Mouse (Mus musculus): ENCODE measurements around the gene Wipi1.

GRCm38 (mm10) chr11:109554443-109554842 lies 57.3 kb downstream of the Wipi1 start:
- no peak for TF ChIP-seq EP300 (IDR thresholded peaks at IDR 0.05; ENCODE audit: insufficient read depth, low read depth, low read length)
- no peak for TF ChIP-seq CTCF (IDR thresholded peaks at IDR 0.05)
- TF ChIP-seq POLR2A (IDR thresholded peaks at IDR 0.05; ENCODE audit: insufficient read depth, low read depth, low read length) = no peak

All from heart, adult 2 months (tissue).